Mouse (Mus musculus): ENCODE measurements around the gene Brd1.

DNA sequence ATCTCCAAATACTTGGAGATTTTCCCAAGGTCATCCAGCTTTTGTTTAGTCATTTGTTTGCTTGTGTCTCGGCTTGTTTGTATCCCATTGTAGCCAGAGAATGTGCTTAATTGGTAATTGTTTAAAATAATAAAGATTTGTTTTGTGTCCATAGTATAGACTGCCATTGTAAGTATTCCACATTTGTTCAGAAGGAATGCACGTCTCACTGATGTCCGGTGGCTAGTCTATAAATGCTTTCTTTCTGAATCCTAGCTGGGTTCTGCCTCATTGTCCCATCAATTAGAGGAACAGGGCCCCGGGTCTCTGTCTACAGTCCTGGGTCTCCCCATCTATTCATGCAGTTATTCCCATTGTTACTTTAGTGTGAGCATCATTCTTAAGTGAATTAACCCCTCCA, 68.2 kb downstream of the Brd1 start:
- TF ChIP-seq CTCF (IDR thresholded peaks at IDR 0.05; ENCODE audit: low read depth) (no peak), EP300 (IDR thresholded peaks at IDR 0.05; ENCODE audit: low read depth) (no peak)

Data from heart, postnatal 0 days (tissue).